Mouse (Mus musculus): ENCODE data around the gene Nol9.

DNA sequence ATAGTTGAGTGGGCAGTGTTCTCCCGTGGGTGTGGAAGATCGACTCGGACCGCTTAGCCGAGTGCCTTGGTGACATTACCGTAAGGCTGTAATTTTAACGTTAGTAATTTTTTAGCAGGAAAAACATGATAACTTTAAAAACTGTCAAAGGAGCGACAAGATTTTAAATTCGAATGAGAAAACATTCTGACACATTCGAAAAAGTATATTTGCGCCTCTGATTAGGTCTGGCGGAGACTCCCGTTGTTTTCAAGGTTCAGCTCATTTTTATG, 42.2 kb upstream of the Nol9 start:
- TF ChIP-seq POLR2A (IDR thresholded peaks at IDR 0.05; ENCODE audit: low read depth, low read length) = no peak
- no peak for TF ChIP-seq CTCF (IDR thresholded peaks at IDR 0.05; ENCODE audit: extremely low read depth, insufficient read length, insufficient replicate concordance, low read depth, low read length)

Measured in small intestine, adult 2 months (tissue).